Mouse (Mus musculus) kidney, adult 2 months (tissue): ENCODE data around the gene Lyrm4. TPM values are rescaled to one million over a fixed set of nuclear protein-coding genes. Genes with fewer than 3 reads are reported as not detected.

Experiments
- DNase-seq: peaks from one replicate; pipeline ENCODE4 v3.0.0; 2021
- H3K27ac ChIP-seq: fragments of 200-500 bp; 2 replicates; pipeline ENCODE4 v1.5.1; 2012; ENCODE audit warnings: low read depth, low read length, control low read depth, inconsistent platforms; ENCODE audit not compliant: insufficient read depth
- H3K27me3 ChIP-seq: fragments of 200-500 bp; replicated peaks from 2 replicates; pipeline ENCODE4 v1.6.1; 2012; ENCODE audit warnings: mild to moderate bottlenecking, moderate library complexity, low read length, inconsistent platforms; ENCODE audit not compliant: control insufficient read depth, insufficient read depth
- H3K36me3 ChIP-seq: fragments of 200-500 bp; 2 replicates; pipeline ENCODE4 v1.6.1; 2012; ENCODE audit warnings: mild to moderate bottlenecking, moderate library complexity, low read length, inconsistent platforms; ENCODE audit not compliant: control insufficient read depth, insufficient read depth
- H3K4me1 ChIP-seq: fragments of 200-500 bp; 2 replicates; pipeline ENCODE4 v1.6.1; 2011; ENCODE audit warnings: low read length; ENCODE audit not compliant: control insufficient read depth, insufficient read depth
- H3K4me3 ChIP-seq: fragments of 200-500 bp; 2 replicates; pipeline ENCODE4 v1.5.1; 2011; ENCODE audit warnings: mild to moderate bottlenecking, low read depth, low read length, control low read depth; ENCODE audit not compliant: insufficient read depth
- CTCF ChIP-seq: fragments of 200-500 bp; conservative IDR thresholded peaks from 2 replicates; pipeline ENCODE4 v1.5.1; 2011; ENCODE audit warnings: low read depth, mild to moderate bottlenecking, control low read depth, low read length, moderate library complexity, mixed read lengths; ENCODE audit not compliant: insufficient read depth, insufficient read length
- POLR2A ChIP-seq: fragments of 200-500 bp; IDR thresholded peaks from one replicate; pipeline ENCODE4 v1.6.1; 2011; ENCODE audit warnings: low read depth, low read length, control low read depth
- WGBS: fragments of 180-500 bp; shearing (Covaris S2); methylation state at CpG from one replicate; pipeline ENCODE4 v1.1.7; 2018; 5-methylcytosine and 5-hydroxymethylcytosine counted together
- polyA plus RNA-seq: library from polyadenylated mRNA; depleted of rRNA; stranded (reverse); fragments of >200 nt; gene quantifications from 2 replicates; pipeline ENCODE4 v1.2.3, GENCODE M21; 2012; rRNA removed

The Lyrm4 gene
- polyA plus RNA-seq, 1 experiment, result 10.3 TPM

GRCm38 (mm10) chr13:35958539-35958938 is 158.8 kb downstream of the Lyrm4 start, which contains the start of gene Ppp1r3g:
Ppp1r3g (plus strand) TSS chr13:35958839.
- Histone ChIP-seq H3K4me3 (no peak within 1 kb of the TSS), H3K4me1 (no peaks in the 10 kb centered on the region), H3K36me3 (no peaks in the 10 kb centered on the region), H3K27me3 (no peaks in the 10 kb centered on the region), H3K27ac (no peak within 1 kb of the TSS)
- WGBS, result 97% methylated on average over 1 of the region's 1 CpGs
- TF ChIP-seq POLR2A, result no peak
- no peak for DNase-seq

GRCm38 (mm10) chr13:35949814-35950455 is 167.4 kb downstream of the Lyrm4 start:
- Histone ChIP-seq H3K27ac (no peak overlapping the region), H3K27me3 (no peaks in the 10 kb centered on the region), H3K4me1 (no peaks in the 10 kb centered on the region), H3K4me3 (no peak overlapping the region), H3K36me3 (no peaks in the 10 kb centered on the region)
- DNase-seq, result no peak
- TF ChIP-seq POLR2A (no peak), CTCF (no peak)
- 56% methylated on average over 17 of the region's 17 CpGs for WGBS

GRCm38 (mm10) chr13:35947354-35948000 is 169.8 kb downstream of the Lyrm4 start:
- TF ChIP-seq CTCF, result peak; percentile 93
- TF ChIP-seq POLR2A, result no peak
- Histone ChIP-seq H3K4me3 (no peak overlapping the region), H3K36me3 (no peaks in the 10 kb centered on the region), H3K4me1 (no peaks in the 10 kb centered on the region), H3K27me3 (no peaks in the 10 kb centered on the region), H3K27ac (no peak overlapping the region)
- DNase-seq, result peak; percentile 66
- WGBS, result 21% methylated on average over 14 of the region's 14 CpGs

GRCm38 (mm10) chr13:35946659-35947353 is 170.5 kb downstream of the Lyrm4 start:
- no peaks in the 10 kb centered on the region for H3K27me3 ChIP-seq
- TF ChIP-seq CTCF (no peak), POLR2A (no peak)
- WGBS, result 73% methylated on average over 20 of the region's 20 CpGs

GRCm38 (mm10) chr13:35940934-35941333 is 176.4 kb downstream of the Lyrm4 start:
- H3K4me3 ChIP-seq, result no peak overlapping the region
- 77% methylated on average over 5 of the region's 5 CpGs for WGBS
- H3K4me1 ChIP-seq, result no peaks in the 10 kb centered on the region
- DNase-seq, result no peak
- H3K27ac ChIP-seq, result no peak overlapping the region
- H3K27me3 ChIP-seq, result no peaks in the 10 kb centered on the region
- TF ChIP-seq POLR2A, result no peak
- TF ChIP-seq CTCF, result no peak
- H3K36me3 ChIP-seq, result no peaks in the 10 kb centered on the region

More at GRCm38 (mm10) chr13:35946659-35947353, 170.5 kb downstream of the Lyrm4 start:
- no peaks in the 10 kb centered on the region for H3K36me3 ChIP-seq
- H3K4me1 ChIP-seq, result no peaks in the 10 kb centered on the region
- H3K27ac ChIP-seq, result no peak overlapping the region
- no peak for DNase-seq
- no peak overlapping the region for H3K4me3 ChIP-seq

GRCm38 (mm10) chr13:35939871-35940665 is 177.3 kb downstream of the Lyrm4 start:
- Histone ChIP-seq H3K27ac (no peak overlapping the region), H3K4me3 (no peak overlapping the region), H3K27me3 (no peaks in the 10 kb centered on the region), H3K36me3 (no peaks in the 10 kb centered on the region), H3K4me1 (no peaks in the 10 kb centered on the region)
- DNase-seq, result peak; percentile 62
- TF ChIP-seq CTCF, result no peak
- no peak for TF ChIP-seq POLR2A
- 50% methylated on average over 18 of the region's 18 CpGs for WGBS

- Histone ChIP-seq H3K4me1 (no peaks in the 10 kb centered on the region), H3K27me3 (no peaks in the 10 kb centered on the region), H3K27ac (no peak overlapping the region), H3K4me3 (no peak overlapping the region), H3K36me3 (no peaks in the 10 kb centered on the region)
- 84% methylated on average over 2 of the region's 2 CpGs for WGBS
- TF ChIP-seq POLR2A, result no peak
- TF ChIP-seq CTCF, result no peak
- DNase-seq, result no peak
Measured at GRCm38 (mm10) chr13:35937991-35938390, 179.3 kb downstream of the Lyrm4 start.

Other genes with a start within 250 kb of the Lyrm4 start
- gene Rpp40, start 211.2 kb downstream of the Lyrm4 start, polyA plus RNA-seq, result 5.0 and 6.6 TPM in 2 replicates
- 0.03 TPM in 1 of 2 replicates, not detected in the other for gene Ppp1r3g, start 158.7 kb downstream of the Lyrm4 start, polyA plus RNA-seq
- 88.1 and 99.1 TPM in 2 replicates for gene Fars2, start 114 bp downstream of the Lyrm4 start, polyA plus RNA-seq